Mouse (Mus musculus) urinary bladder, postnatal 14 days (tissue): Measurements from ENCODE around the gene Slc7a1.

Experiments
- DNase-seq: peaks from one replicate; pipeline ENCODE4 v3.0.0; 2021; ENCODE audit warnings: low spot score

The Slc7a1 gene

GRCm38 (mm10) chr5:148399660-148400443 lies at the start of gene Slc7a1:
Slc7a1 (minus strand) TSS chr5:148399904.
- peak; percentile 93 for DNase-seq

DNA sequence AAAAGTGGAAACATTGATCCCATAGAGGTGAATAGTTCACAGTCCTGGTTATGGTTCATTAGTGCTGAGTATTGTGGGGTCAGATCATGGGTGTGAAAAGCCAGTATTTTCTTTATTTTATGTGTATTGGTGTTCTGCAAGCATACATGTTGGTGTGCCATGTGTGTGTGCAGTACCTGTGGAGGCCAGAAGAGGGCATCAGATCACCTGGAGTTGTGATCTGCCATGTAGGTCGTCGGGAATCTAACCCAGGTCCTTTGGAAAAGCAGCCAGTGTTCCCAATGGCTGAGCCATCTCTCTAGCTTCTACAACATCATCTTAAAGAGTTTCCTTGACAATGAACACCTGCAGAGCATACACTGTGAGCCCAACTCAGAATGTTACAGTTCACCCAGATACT lies 45.3 kb upstream of the Slc7a1 start:
- no peak for DNase-seq

DNA sequence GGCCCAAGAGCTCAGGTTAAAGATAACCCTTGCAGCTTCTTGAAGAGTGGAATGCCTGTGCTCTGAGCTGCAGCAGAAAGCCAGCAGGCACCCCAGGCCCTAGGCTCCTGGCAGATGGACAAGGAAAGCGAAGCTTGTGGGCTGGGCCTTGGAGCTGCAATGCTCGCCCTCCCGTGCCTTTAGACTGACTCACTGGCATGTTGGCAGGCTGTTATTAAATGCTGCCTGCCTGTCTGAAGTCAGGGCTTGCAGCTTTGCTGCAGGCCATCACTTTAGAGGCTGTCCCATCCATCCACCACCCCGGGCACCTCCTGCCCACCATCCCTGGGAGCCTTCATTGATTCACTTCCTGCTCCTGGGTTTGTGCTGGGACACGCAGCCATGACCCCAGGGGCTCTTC lies 44.0 kb upstream of the Slc7a1 start:
- DNase-seq, result peak; percentile 81

DNA sequence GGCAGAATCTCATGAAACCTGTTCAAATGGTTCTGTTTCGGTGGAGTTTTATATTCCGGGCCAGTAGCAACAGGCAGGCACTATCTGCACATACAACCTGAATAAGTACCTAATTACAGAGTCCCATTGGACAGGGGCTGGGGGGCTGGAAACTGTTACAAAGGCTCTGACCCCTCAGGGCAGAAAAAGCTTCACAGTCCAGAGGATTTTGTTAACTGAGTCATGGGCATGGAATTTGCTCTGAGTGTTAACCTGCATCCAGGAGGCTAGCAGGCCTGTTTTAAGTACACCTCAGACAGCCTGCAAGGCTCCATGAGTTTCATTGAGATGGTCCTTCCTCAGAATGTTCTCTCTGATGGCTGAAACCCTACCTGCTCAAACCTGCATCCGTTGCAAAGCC lies 36.0 kb upstream of the Slc7a1 start:
- no peak for DNase-seq

DNA sequence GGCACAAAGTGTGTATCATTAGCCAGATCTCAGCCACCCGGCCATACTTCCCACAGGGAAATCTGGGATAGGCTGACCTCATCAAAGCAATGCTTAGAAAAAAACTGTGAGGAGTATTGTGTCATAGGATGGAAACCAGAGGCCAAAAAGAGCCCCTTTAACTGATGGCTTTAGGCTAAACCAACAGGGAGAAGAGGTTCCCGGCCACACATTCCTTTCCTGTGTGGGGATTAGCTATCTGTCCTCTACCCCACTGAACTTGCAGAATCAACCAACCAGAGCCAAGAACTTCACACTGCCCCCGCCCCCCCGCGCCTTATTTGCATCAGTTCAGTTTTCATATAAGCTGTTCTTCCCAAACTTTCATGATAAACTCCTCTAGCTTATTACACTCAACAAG lies 32.4 kb upstream of the Slc7a1 start:
- DNase-seq, result no peak

DNA sequence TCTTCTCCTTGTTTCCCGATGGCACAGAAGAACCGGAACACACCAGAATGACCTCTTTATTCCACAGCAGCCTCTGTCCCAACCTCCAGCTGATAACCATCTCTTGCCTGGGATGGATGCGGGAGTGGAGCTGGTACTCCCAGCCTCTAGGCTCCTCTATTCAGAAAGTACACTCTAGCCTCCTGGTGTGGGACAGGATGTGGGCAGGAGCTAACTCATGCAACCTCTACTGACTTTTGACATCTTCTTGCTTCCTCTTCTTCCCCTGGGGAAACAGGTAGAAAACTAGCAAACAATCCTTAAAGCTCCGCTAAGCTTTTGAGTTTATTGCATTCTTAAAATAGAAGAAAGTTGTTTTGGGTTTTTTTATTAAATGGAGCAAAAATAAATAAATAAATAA lies 29.1 kb upstream of the Slc7a1 start:
- DNase-seq, result no peak

DNA sequence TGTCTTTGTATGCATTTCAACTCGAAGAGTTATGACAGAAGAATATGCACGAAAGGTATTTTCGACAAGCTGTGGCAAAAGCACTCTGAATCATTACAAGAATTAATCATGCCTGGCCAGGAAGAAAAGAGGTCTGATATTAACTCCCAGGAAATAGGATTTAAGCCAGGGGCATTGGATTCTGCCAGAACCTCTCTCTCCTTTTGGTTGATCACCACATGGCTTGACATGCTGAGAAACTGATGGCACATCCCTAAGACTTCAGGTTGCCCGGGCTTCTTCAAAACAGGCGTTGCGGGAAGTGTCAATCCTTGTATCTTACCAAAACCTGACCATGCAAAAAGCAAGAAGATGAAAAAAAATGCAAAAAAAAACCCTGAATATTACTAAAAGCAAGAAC lies 25.4 kb upstream of the Slc7a1 start:
- no peak for DNase-seq

- no peak for DNase-seq
Observed at GRCm38 (mm10) chr5:148421326-148421725, 21.6 kb upstream of the Slc7a1 start.

DNA sequence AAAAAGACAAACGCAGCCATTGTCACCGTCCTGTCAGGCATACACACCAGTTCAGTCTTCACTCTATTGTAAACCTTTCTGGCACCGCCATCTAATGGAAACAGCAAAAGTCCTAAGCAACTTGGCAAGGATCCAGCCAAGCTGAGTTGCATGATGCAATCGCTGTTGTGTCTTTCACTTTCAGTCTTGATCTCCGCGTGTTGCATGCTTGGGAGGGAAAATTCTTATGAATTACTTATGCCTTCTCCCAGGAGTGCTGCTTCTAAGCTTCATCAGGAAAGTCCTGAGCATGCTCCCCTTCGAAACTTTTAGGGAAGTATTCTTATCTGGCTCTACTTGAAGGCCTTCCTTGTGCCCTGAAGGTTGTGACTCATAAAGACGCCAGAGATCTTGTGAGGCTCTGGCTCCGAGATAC lies 19.4 kb upstream of the Slc7a1 start:
- DNase-seq, result peak; percentile 45

- no peak for DNase-seq
Observed at GRCm38 (mm10) chr5:148418436-148418835, 18.7 kb upstream of the Slc7a1 start.

DNA sequence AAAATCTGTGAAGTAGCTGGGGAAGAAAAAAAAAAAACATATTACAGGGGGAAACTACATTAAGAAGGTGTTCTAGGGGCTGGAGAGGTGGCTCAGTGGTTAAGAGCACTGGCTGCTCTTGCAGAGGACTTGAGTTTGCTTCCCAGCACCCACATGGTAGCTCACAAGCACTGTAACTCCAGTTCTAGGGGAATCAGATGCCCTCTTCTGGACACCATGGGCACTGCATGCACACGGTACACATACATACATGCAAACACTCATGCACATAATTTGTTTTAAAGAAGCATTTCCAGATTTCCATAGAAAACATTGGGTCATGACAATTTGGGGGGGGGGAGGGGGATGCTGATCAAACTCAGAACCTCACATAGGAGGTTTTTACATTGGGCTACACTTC lies 18.1 kb upstream of the Slc7a1 start:
- DNase-seq, result no peak

- no peak for DNase-seq
Observed at GRCm38 (mm10) chr5:148416461-148416860, 16.8 kb upstream of the Slc7a1 start.

GRCm38 (mm10) chr5:148414233-148414632 lies 14.5 kb upstream of the Slc7a1 start:
- DNase-seq, result no peak

DNA sequence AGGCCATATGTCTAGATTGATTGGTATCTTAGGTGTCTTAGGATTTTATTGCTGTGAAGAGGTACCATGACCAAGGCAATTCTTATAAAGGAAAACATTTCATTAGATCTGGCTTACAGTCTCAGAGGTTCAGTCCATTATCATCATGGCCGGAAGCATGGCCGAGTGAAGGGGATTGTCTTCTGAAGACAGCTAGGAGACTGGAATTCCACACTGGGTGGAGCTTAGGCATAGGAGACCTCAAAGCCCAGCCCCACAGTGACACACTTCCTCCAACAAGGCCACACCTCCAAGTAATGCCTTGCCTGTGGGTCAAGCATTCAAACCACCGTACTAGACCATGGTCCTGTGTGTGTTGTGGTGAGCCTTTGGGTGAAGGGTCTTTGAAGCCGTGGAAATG lies 12.8 kb upstream of the Slc7a1 start:
- no peak for DNase-seq

GRCm38 (mm10) chr5:148409465-148409864 lies 9.8 kb upstream of the Slc7a1 start:
- DNase-seq, result no peak

DNA sequence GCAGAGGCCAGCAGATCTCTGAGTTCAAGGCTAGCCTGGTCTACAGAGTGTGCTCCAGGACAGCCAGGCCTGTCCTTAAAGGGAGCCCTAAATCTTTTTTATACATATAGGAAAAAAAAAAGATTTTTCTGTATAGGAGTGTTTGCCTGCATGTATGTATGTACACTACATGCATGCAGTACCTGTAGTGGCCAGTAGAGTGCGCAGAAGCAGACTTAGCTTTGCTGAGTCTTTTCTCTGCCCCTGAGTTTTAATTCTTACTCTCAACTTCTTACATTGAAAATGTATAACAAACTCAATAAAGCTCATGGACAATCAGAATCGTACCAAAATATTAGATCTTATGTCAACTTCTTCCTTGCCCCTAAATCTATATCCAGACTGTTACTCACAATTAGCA lies 7.2 kb upstream of the Slc7a1 start:
- DNase-seq, result no peak

DNA sequence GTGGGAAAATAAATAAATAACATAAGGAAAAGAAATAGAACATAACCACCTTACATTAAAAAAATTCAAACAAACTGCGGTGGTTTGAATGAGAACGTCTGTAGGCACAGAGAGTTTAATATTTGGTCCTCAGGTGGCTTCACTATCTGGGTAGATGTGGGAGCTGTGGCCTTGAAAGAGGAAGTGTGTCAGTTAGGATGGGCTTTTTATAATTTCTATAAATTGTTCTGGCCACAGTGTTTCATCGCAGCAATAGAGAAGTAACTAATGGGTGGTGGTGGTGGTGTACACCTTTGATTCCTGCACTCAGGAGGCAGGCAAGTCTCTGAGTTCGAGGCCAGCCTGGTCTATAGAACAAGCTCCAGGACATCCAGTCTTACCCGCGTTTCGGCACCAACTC lies 4.8 kb upstream of the Slc7a1 start:
- DNase-seq, result no peak

DNA sequence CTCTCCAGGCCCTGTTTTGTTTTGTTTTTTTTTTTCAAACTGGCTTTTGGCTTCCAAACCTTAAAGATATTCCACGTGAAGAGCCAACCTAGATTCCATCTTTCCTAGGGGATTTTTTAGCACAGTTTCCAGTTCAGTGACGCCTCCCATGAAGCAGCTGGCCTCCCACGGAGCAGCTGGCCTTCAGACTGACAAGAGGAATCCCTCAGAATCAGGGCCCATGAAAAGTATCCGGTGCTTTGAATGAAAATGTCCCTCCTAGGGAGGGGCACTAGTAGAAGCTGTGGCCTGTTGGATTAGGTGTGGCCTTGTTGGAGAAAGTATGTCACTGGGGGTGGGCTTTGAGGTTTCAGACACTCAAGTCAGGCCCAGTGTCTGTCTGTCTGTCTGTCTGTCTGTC lies 2.9 kb upstream of the Slc7a1 start:
- DNase-seq, result no peak

GRCm38 (mm10) chr5:148398766-148399659 lies 691 bp downstream of the Slc7a1 start:
- peak; percentile 58 for DNase-seq

GRCm38 (mm10) chr5:148398451-148398765 lies 1.3 kb downstream of the Slc7a1 start:
- DNase-seq, result no peak

DNA sequence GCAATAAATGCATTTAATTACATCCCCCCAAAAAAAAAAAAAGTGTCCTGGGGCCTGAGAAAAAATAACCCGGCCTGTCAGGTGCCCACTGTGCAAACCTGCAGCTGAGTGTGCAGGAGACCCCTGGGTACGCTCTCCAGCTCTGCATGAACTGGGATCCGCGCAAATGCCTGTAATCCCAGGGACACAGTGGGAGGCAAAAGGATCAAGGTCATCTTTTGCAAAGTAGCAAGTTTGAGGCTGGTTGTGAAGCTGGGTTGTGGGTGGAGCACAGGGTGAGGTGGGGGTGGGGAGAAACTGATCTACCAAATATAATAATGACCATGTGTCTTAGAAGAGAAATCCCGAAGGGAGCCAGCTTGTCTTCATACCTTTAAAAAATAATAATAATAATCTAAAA lies 1.8 kb downstream of the Slc7a1 start:
- DNase-seq, result no peak

DNA sequence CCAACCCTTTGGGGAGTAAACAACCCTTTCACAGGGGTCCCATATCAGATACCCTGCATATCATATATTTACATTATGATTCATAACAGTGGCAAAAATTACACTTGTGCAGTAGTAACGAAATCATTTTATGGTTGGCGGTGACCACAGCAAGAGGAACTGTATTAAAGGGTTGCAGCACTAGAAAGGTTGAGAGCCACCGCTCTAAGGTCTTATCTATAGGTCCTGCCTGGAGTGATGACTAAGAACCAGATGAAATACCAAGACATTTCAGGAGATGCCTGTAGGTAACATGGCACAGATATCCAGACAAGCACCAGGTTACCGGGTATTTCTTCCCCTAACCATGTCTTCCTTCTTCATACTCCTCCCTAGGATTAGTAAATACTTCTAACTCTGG lies 2.3 kb downstream of the Slc7a1 start:
- DNase-seq, result no peak

- DNase-seq, result no peak
Observed at GRCm38 (mm10) chr5:148393316-148393715, 6.4 kb downstream of the Slc7a1 start.

DNA sequence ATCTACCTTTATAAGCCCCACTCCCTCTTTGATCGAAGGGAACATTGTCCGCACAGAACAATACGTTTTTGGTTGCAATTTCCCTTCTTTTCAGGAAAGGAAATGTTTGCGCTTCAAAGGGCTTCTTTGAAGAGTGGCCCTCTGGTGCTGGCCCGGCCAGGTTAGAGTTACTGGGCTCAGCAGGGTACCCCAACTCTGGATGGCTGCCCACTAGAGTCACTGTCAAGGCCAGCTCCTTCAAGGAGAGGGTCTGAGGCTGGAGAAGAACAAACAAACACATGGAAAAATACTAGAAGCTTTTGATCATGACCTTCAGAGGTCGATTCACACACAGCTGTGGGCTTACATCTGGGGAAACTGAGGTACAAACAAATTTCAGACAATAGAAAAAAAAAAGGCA lies 6.9 kb downstream of the Slc7a1 start:
- DNase-seq, result no peak
